Mouse (Mus musculus): ENCODE results near the gene Ank3. TPM values are rescaled to one million over a fixed set of nuclear protein-coding genes. Genes with fewer than 3 reads are reported as not detected.

Ank3 gene
- polyA plus RNA-seq, 1 experiment from 2014 or later: 136 TPM

GRCm38 (mm10) chr10:70018691-70019090 lies 620.1 kb downstream of the Ank3 start:
- Histone ChIP-seq H3K4me2 (replicated peaks) (no peak overlapping the region), H3K9me3 (ENCODE audit: control insufficient read depth, low read length) (no peaks in the 10 kb centered on the region), H3K4me3 (replicated peaks; ENCODE audit: low read length) (no peak overlapping the region), H3K36me3 (replicated peaks; ENCODE audit: control insufficient read depth, insufficient read depth) (peaks cover 74% of the 10 kb centered on the region), H3K27me3 (ENCODE audit: control insufficient read depth, insufficient read depth, low read length) (no peaks in the 10 kb centered on the region), H3K9ac (no peak overlapping the region), H3K27ac (no peak overlapping the region), H3K4me1 (replicated peaks; ENCODE audit: control insufficient read depth, insufficient read depth, low read length) (no peaks in the 10 kb centered on the region)
- WGBS: 91% methylated on average over 2 of the region's 2 CpGs
- DNase-seq (ENCODE audit: low spot score) (no peak), ATAC-seq (ENCODE audit: low FRiP score) (no peak)

- H3K4me3 ChIP-seq (replicated peaks; ENCODE audit: low read length): no peak overlapping the region
- no peak overlapping the region for H3K27ac ChIP-seq
- H3K36me3 ChIP-seq (replicated peaks; ENCODE audit: control insufficient read depth, insufficient read depth): peaks cover 68% of the 10 kb centered on the region
- 85% methylated on average over 10 of the region's 10 CpGs for WGBS
- ATAC-seq (ENCODE audit: low FRiP score) (no peak), DNase-seq (ENCODE audit: low spot score) (no peak)
- H3K9me3 ChIP-seq (ENCODE audit: control insufficient read depth, low read length): no peaks in the 10 kb centered on the region
- H3K4me2 ChIP-seq (replicated peaks): no peak overlapping the region
- no peak overlapping the region for H3K9ac ChIP-seq
- no peaks in the 10 kb centered on the region for H3K27me3 ChIP-seq (ENCODE audit: control insufficient read depth, insufficient read depth, low read length)
- H3K4me1 ChIP-seq (replicated peaks; ENCODE audit: control insufficient read depth, insufficient read depth, low read length): no peaks in the 10 kb centered on the region
Observed at GRCm38 (mm10) chr10:70021667-70022066, 623.1 kb downstream of the Ank3 start.

DNA sequence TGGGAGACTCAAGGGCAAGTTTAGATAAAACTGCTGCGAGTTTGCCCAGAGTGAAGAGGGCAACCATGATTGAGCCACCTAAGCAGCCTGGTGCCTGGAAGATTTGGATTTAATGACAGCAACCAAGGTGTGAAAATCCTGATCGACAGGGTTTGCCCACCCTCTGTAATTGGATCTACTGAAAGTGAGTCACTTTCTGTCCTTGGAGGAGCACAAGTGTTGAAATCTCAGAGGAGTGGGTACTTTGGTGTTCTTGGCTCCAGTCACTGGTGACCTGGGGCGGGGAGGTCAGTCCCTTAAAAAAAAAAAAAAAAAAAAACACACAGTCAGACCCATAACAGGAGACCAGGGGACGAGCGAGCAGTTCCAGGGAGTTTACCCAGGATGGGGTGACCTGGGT lies 624.0 kb downstream of the Ank3 start:
- Histone ChIP-seq H3K9ac (no peak overlapping the region), H3K4me3 (replicated peaks; ENCODE audit: low read length) (no peak overlapping the region), H3K27ac (no peak overlapping the region), H3K9me3 (ENCODE audit: control insufficient read depth, low read length) (no peaks in the 10 kb centered on the region), H3K27me3 (ENCODE audit: control insufficient read depth, insufficient read depth, low read length) (no peaks in the 10 kb centered on the region), H3K4me2 (replicated peaks) (no peak overlapping the region), H3K36me3 (replicated peaks; ENCODE audit: control insufficient read depth, insufficient read depth) (peaks cover 70% of the 10 kb centered on the region), H3K4me1 (replicated peaks; ENCODE audit: control insufficient read depth, insufficient read depth, low read length) (no peaks in the 10 kb centered on the region)
- WGBS: 85% methylated on average over 5 of the region's 5 CpGs
- no peak for ATAC-seq (ENCODE audit: low FRiP score)
- no peak for DNase-seq (ENCODE audit: low spot score)

DNA sequence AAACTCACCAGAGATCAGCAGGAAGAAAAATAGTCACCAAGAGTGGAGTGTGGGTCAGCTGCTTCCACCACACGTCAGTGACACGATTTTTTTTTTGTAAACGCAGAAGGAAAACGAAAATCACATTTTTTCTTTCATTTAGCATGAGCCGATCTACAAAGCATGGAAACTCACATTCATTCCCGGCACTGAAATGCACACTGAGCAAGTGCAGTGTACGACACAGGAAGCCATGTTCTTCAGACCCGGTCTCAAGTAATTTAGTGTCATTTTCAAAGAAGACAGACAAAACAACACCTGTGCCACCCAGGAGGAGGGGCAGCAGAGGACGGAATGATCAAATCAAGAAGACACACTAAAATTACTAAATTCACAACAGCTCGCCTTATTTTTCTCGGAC lies 625.3 kb downstream of the Ank3 start:
- H3K9me3 ChIP-seq (ENCODE audit: control insufficient read depth, low read length): no peaks in the 10 kb centered on the region
- H3K4me3 ChIP-seq (replicated peaks; ENCODE audit: low read length): no peak overlapping the region
- no peaks in the 10 kb centered on the region for H3K4me1 ChIP-seq (replicated peaks; ENCODE audit: control insufficient read depth, insufficient read depth, low read length)
- H3K36me3 ChIP-seq (replicated peaks; ENCODE audit: control insufficient read depth, insufficient read depth): peaks cover 60% of the 10 kb centered on the region
- no peaks in the 10 kb centered on the region for H3K27me3 ChIP-seq (ENCODE audit: control insufficient read depth, insufficient read depth, low read length)
- ATAC-seq (ENCODE audit: low FRiP score) (no peak), DNase-seq (ENCODE audit: low spot score) (no peak)
- H3K9ac ChIP-seq: no peak overlapping the region
- H3K27ac ChIP-seq: no peak overlapping the region
- H3K4me2 ChIP-seq (replicated peaks): no peak overlapping the region
- 92% methylated on average over 11 of the region's 11 CpGs for WGBS

- no peak for ATAC-seq (ENCODE audit: low FRiP score)
Observed at GRCm38 (mm10) chr10:70031942-70032341, 633.4 kb downstream of the Ank3 start.

GRCm38 (mm10) chr10:70032982-70033381 lies 634.4 kb downstream of the Ank3 start:
- Histone ChIP-seq H3K27ac (no peak overlapping the region), H3K4me1 (replicated peaks; ENCODE audit: control insufficient read depth, insufficient read depth, low read length) (no peaks in the 10 kb centered on the region), H3K4me3 (replicated peaks; ENCODE audit: low read length) (no peak overlapping the region), H3K27me3 (ENCODE audit: control insufficient read depth, insufficient read depth, low read length) (no peaks in the 10 kb centered on the region), H3K9ac (no peak overlapping the region), H3K4me2 (replicated peaks) (no peak overlapping the region), H3K36me3 (replicated peaks; ENCODE audit: control insufficient read depth, insufficient read depth) (no peaks in the 10 kb centered on the region), H3K9me3 (ENCODE audit: control insufficient read depth, low read length) (no peaks in the 10 kb centered on the region)
- ATAC-seq (ENCODE audit: low FRiP score) (no peak), DNase-seq (ENCODE audit: low spot score) (no peak)
- 89% methylated on average over 9 of the region's 9 CpGs for WGBS

More at GRCm38 (mm10) chr10:70031942-70032341, 633.4 kb downstream of the Ank3 start:
- no peak for DNase-seq (ENCODE audit: low spot score)
- Histone ChIP-seq H3K27me3 (ENCODE audit: control insufficient read depth, insufficient read depth, low read length) (no peaks in the 10 kb centered on the region), H3K9ac (no peak overlapping the region), H3K9me3 (ENCODE audit: control insufficient read depth, low read length) (no peaks in the 10 kb centered on the region), H3K4me2 (replicated peaks) (no peak overlapping the region), H3K4me1 (replicated peaks; ENCODE audit: control insufficient read depth, insufficient read depth, low read length) (no peaks in the 10 kb centered on the region), H3K27ac (no peak overlapping the region), H3K36me3 (replicated peaks; ENCODE audit: control insufficient read depth, insufficient read depth) (peaks cover 7% of the 10 kb centered on the region; the same call in 1 of the 2 replicates), H3K4me3 (replicated peaks; ENCODE audit: low read length) (no peak overlapping the region)
- WGBS: 87% methylated on average over 8 of the region's 8 CpGs

GRCm38 (mm10) chr10:70033856-70034255 lies 635.3 kb downstream of the Ank3 start:
- Histone ChIP-seq H3K27me3 (ENCODE audit: control insufficient read depth, insufficient read depth, low read length) (no peaks in the 10 kb centered on the region), H3K27ac (no peak overlapping the region), H3K9ac (no peak overlapping the region), H3K4me1 (replicated peaks; ENCODE audit: control insufficient read depth, insufficient read depth, low read length) (no peaks in the 10 kb centered on the region), H3K36me3 (replicated peaks; ENCODE audit: control insufficient read depth, insufficient read depth) (no peaks in the 10 kb centered on the region), H3K4me3 (replicated peaks; ENCODE audit: low read length) (no peak overlapping the region), H3K4me2 (replicated peaks) (no peak overlapping the region), H3K9me3 (ENCODE audit: control insufficient read depth, low read length) (no peaks in the 10 kb centered on the region)
- ATAC-seq (ENCODE audit: low FRiP score): no peak
- 78% methylated on average over 3 of the region's 3 CpGs for WGBS
- DNase-seq (ENCODE audit: low spot score): no peak

- DNase-seq (ENCODE audit: low spot score) (no peak), ATAC-seq (ENCODE audit: low FRiP score) (no peak)
- WGBS: 92% methylated on average over 17 of the region's 17 CpGs
- Histone ChIP-seq H3K27ac (no peak overlapping the region), H3K27me3 (ENCODE audit: control insufficient read depth, insufficient read depth, low read length) (no peaks in the 10 kb centered on the region), H3K4me2 (replicated peaks) (no peak overlapping the region), H3K4me3 (replicated peaks; ENCODE audit: low read length) (no peak overlapping the region), H3K9ac (no peak overlapping the region), H3K36me3 (replicated peaks; ENCODE audit: control insufficient read depth, insufficient read depth) (no peaks in the 10 kb centered on the region), H3K9me3 (ENCODE audit: control insufficient read depth, low read length) (no peaks in the 10 kb centered on the region), H3K4me1 (replicated peaks; ENCODE audit: control insufficient read depth, insufficient read depth, low read length) (no peaks in the 10 kb centered on the region)
Observed at GRCm38 (mm10) chr10:70039871-70040291, 641.3 kb downstream of the Ank3 start.

DNA sequence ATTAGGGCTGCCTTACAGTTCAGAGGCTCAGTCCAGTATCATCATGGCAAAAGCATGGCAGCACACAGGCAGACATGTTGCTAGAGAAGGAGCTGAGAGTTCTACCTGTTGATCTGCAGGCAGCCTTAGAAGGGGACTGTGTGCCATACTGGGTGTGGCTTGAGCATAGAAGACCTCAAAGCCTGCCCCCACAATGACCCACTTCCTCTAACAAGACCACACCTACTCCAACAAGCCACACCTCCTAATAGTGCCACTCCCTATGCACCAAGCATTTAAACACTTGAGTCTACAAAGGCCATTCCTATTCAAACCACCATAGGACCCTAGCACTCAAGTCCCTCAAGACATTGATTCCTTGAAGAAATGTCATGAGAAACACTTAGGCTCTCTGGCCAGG lies 643.0 kb downstream of the Ank3 start:
- ATAC-seq (ENCODE audit: low FRiP score) (no peak), DNase-seq (ENCODE audit: low spot score) (no peak)
- Histone ChIP-seq H3K9ac (no peak overlapping the region), H3K9me3 (ENCODE audit: control insufficient read depth, low read length) (no peaks in the 10 kb centered on the region), H3K4me1 (replicated peaks; ENCODE audit: control insufficient read depth, insufficient read depth, low read length) (no peaks in the 10 kb centered on the region), H3K4me3 (replicated peaks; ENCODE audit: low read length) (no peak overlapping the region), H3K27ac (no peak overlapping the region), H3K27me3 (ENCODE audit: control insufficient read depth, insufficient read depth, low read length) (no peaks in the 10 kb centered on the region), H3K36me3 (replicated peaks; ENCODE audit: control insufficient read depth, insufficient read depth) (no peaks in the 10 kb centered on the region), H3K4me2 (replicated peaks) (no peak overlapping the region)

DNA sequence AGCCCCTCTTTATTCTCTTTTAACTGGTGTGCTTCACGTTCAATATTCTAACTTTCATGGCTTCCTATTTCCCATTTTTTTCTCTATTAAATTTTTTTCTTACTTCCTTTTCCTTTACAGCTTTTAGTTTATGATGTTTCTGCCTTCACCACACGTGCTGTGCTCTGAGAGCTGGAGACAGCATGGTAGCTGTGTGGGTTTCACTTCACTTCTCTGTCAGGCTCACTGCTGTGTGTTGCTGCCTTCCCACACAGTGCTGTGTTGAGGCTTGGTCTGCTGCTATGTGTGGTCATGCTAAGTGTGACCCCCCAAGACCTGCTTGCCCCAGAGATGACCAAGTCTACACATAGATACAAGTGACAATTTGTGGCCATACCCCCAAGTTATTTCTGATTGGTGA lies 647.1 kb downstream of the Ank3 start:
- no peaks in the 10 kb centered on the region for H3K9me3 ChIP-seq (ENCODE audit: control insufficient read depth, low read length)
- 82% methylated on average over 2 of the region's 2 CpGs for WGBS
- ATAC-seq (ENCODE audit: low FRiP score) (no peak), DNase-seq (ENCODE audit: low spot score) (no peak)
- H3K36me3 ChIP-seq (replicated peaks; ENCODE audit: control insufficient read depth, insufficient read depth): no peaks in the 10 kb centered on the region
- H3K27ac ChIP-seq: no peak overlapping the region
- H3K4me3 ChIP-seq (replicated peaks; ENCODE audit: low read length): no peak overlapping the region
- no peaks in the 10 kb centered on the region for H3K4me1 ChIP-seq (replicated peaks; ENCODE audit: control insufficient read depth, insufficient read depth, low read length)
- H3K9ac ChIP-seq: no peak overlapping the region
- H3K27me3 ChIP-seq (ENCODE audit: control insufficient read depth, insufficient read depth, low read length): no peaks in the 10 kb centered on the region
- no peak overlapping the region for H3K4me2 ChIP-seq (replicated peaks)
